Mouse (Mus musculus) heart, adult 2 months (tissue): ENCODE data around the gene Nlgn2. TPM values are rescaled to one million over a fixed set of nuclear protein-coding genes. Genes with fewer than 3 reads are reported as not detected.
A peak's percentile ranks its signal among the peaks of the same experiment; 100 is the strongest.

Experiments
- DNase-seq, 2 experiments: peaks; one replicate each; pipeline ENCODE4 v3.0.0; 2021
- H3K27ac ChIP-seq: fragments of 200-600 bp; 2 replicates; pipeline ENCODE4 v1.8.1; 2022
- H3K27me3 ChIP-seq: fragments of 200-500 bp; 2 replicates; pipeline ENCODE4 v1.6.1; 2012; ENCODE audit warnings: mild to moderate bottlenecking, low read length, inconsistent platforms, mixed read lengths; ENCODE audit not compliant: control insufficient read depth, insufficient read depth
- H3K36me3 ChIP-seq: fragments of 200-500 bp; 2 replicates; pipeline ENCODE4 v1.6.1; 2012; ENCODE audit warnings: low read length, inconsistent platforms; ENCODE audit not compliant: control insufficient read depth, insufficient read depth
- H3K4me1 ChIP-seq: fragments of 200-500 bp; 2 replicates; pipeline ENCODE4 v1.6.1; 2011; ENCODE audit warnings: low read length; ENCODE audit not compliant: control insufficient read depth, insufficient read depth
- H3K4me3 ChIP-seq: fragments of 200-600 bp; 2 replicates; pipeline ENCODE4 v1.8.1; 2022
- H3K79me2 ChIP-seq: fragments of 200-500 bp; replicated peaks from 2 replicates; pipeline ENCODE4 v1.6.1; 2012; ENCODE audit warnings: mild to moderate bottlenecking, inconsistent platforms, low read length, moderate library complexity, mixed read lengths; ENCODE audit not compliant: control insufficient read depth, insufficient read depth
- H3K9ac ChIP-seq: fragments of 200-500 bp; 2 replicates; pipeline ENCODE4 v1.6.1; 2012; ENCODE audit warnings: low read depth, mild to moderate bottlenecking, control low read depth, inconsistent platforms, low read length, mixed read lengths
- CTCF ChIP-seq: fragments of 200-600 bp; IDR thresholded peaks from 2 replicates; pipeline ENCODE4 v1.8.1; 2022; ENCODE audit warnings: antibody characterized with exemption, mild to moderate bottlenecking, moderate library complexity
- EP300 ChIP-seq: fragments of 200-500 bp; IDR thresholded peaks from 2 replicates; pipeline ENCODE4 v1.6.1; 2011; ENCODE audit warnings: low read depth, low read length, control low read depth; ENCODE audit not compliant: insufficient read depth
- POLR2A ChIP-seq: fragments of 200-500 bp; IDR thresholded peaks from 2 replicates; pipeline ENCODE4 v1.6.1; 2011; ENCODE audit warnings: mild to moderate bottlenecking, low read depth, low read length, control low read depth; ENCODE audit not compliant: insufficient read depth
- WGBS: fragments of 180-500 bp; shearing (Covaris S2); methylation state at CpG from one replicate; pipeline ENCODE4 v1.1.7; 2018; 5-methylcytosine and 5-hydroxymethylcytosine counted together
- intact Hi-C: fragments of 180-260 bp; cut with DNase I; formaldehyde crosslinking; loops from one replicate; pipeline ENCODE4 v1.15.1; 2025
- polyA plus RNA-seq: library from polyadenylated mRNA; depleted of rRNA; stranded (reverse); fragments of >200 nt; gene quantifications from 2 replicates; pipeline ENCODE4 v1.2.3, GENCODE M21; 2012
- total RNA-seq, 2 experiments: library from RNA; stranded (reverse); gene quantifications; 2 replicates each; pipeline ENCODE4 v1.2.3; 2021

The Nlgn2 gene
- total and polyA plus RNA-seq, 3 experiments: 3.4 to 6.7 (median 5.0) TPM

DNA sequence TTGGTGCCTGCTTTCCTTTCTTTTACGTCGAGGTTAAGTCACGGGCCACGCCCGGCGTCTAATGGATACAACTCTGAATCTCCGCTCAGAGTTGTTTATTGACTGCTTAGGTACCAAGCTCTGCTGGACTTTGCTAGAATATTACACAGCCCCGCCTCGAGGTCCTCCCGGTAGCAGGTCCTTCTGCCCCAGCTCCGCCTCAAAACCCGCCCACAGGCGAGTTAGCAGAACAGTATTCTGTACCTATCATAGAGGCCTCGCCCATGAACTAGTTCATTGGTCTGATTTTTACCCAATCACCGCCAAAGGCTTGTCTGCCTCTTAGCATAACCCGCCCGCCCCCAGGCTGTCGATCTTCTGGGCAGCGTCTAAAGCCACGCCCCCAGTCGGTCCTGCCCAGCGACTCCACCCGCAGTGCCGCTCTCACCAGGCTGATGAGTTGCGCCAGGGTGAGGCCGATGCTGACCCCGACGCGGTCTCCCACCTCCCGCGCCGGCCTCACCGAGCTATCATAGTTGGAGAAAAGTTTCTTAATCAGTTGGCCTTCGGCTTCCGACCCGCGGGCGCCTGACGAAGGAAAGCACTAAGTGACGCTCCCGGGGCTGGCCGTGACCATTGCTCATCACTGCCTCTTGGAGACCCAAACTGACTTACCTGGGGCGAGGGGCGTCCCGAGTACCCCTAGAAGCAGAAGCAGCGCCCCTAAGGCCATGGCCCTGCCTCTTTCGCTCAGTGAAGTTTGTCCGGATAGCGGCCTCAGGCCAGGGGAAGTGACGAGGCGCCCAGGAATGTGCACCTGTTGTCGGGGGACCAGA, 42.2 kb downstream of the Nlgn2 start, which contains the start of gene Chrnb1:
Chrnb1 (minus strand) TSS at position 776 of the 815 bp plus-strand sequence.
- Histone ChIP-seq H3K4me1 (0 out of 2 replicates have a peak, but pooled peaks cover 1% of the 10 kb centered on the region), H3K27me3 (no peaks in the 10 kb centered on the region), H3K9ac (peak within 1 kb of the TSS; percentile 63), H3K27ac (peak within 1 kb of the TSS; percentile 95), H3K79me2 (no peaks in the 10 kb centered on the region), H3K36me3 (no peaks in the 10 kb centered on the region), H3K4me3 (peak within 1 kb of the TSS; percentile 89)
- 2% methylated on average over 52 of the region's 52 CpGs for WGBS
- intact Hi-C loops: no loop called here
- peak; percentile 28 for TF ChIP-seq CTCF
- peak; percentile 93 for TF ChIP-seq POLR2A
- TF ChIP-seq EP300: no peak
- peak; percentile 92 to 97 for DNase-seq

- no peaks in the 10 kb centered on the region for H3K36me3 ChIP-seq
- no peaks in the 10 kb centered on the region for H3K79me2 ChIP-seq
- DNase-seq: no peak
- no peak for TF ChIP-seq EP300
- no peak for TF ChIP-seq CTCF
- no peak for TF ChIP-seq POLR2A
- H3K4me1 ChIP-seq: 0 out of 2 replicates have a peak, but pooled peaks cover 1% of the 10 kb centered on the region
- intact Hi-C loops: no loop called here
- H3K9ac ChIP-seq: no peak overlapping the region
- H3K27ac ChIP-seq: no peak overlapping the region
- H3K27me3 ChIP-seq: no peaks in the 10 kb centered on the region
- 71% methylated on average over 5 of the region's 5 CpGs for WGBS
- no peak overlapping the region for H3K4me3 ChIP-seq
Measured at GRCm38 (mm10) chr11:69793429-69793828, 44.2 kb downstream of the Nlgn2 start.

GRCm38 (mm10) chr11:69791420-69791819, 46.2 kb downstream of the Nlgn2 start:
- DNase-seq: no peak
- TF ChIP-seq CTCF: no peak
- TF ChIP-seq POLR2A: no peak
- TF ChIP-seq EP300: no peak
- 53% methylated on average over 5 of the region's 5 CpGs for WGBS
- H3K27ac ChIP-seq: no peak overlapping the region
- H3K4me3 ChIP-seq: no peak overlapping the region
- H3K9ac ChIP-seq: no peak overlapping the region
- no peaks in the 10 kb centered on the region for H3K79me2 ChIP-seq
- 0 out of 2 replicates have a peak, but pooled peaks cover 1% of the 10 kb centered on the region for H3K4me1 ChIP-seq
- H3K27me3 ChIP-seq: no peaks in the 10 kb centered on the region
- no peaks in the 10 kb centered on the region for H3K36me3 ChIP-seq
- intact Hi-C loops: no loop called here

GRCm38 (mm10) chr11:69789431-69789830, 48.2 kb downstream of the Nlgn2 start:
- Histone ChIP-seq H3K36me3 (no peaks in the 10 kb centered on the region), H3K27me3 (no peaks in the 10 kb centered on the region), H3K27ac (no peak overlapping the region), H3K9ac (no peak overlapping the region), H3K4me1 (peaks cover 1% of the 10 kb centered on the region; the same call in 1 of the 2 replicates), H3K4me3 (no peak overlapping the region), H3K79me2 (no peaks in the 10 kb centered on the region)
- no peak for DNase-seq
- TF ChIP-seq POLR2A: no peak
- no peak for TF ChIP-seq CTCF
- no peak for TF ChIP-seq EP300
- 61% methylated on average over 5 of the region's 5 CpGs for WGBS
- intact Hi-C loops: no loop called here

DNA sequence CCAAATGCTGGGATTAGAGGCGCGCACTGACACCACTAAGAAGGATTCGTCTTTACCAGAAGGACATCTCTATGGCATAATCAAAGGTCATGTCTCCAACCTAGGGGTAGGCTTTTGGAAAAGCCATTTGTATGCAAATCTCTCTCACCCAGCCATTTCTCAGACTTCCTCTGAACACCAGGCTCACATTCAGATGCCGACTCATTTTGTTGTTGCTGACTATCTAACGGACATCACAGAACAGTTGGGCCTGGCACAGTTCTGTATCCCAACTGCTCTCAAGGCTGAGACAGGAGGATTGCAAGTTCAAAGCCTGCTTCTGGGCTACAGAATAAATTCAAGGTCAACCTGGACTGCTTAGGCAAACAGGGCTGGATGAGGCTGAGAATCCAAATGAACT, 50.3 kb downstream of the Nlgn2 start:
- H3K79me2 ChIP-seq: no peaks in the 10 kb centered on the region
- DNase-seq: no peak
- peaks cover 1% of the 10 kb centered on the region; the same call in 1 of the 2 replicates for H3K4me1 ChIP-seq
- H3K9ac ChIP-seq: no peak overlapping the region
- TF ChIP-seq POLR2A (no peak), CTCF (no peak), EP300 (no peak)
- intact Hi-C loops: no loop called here
- no peak overlapping the region for H3K27ac ChIP-seq
- H3K4me3 ChIP-seq: no peak overlapping the region
- H3K36me3 ChIP-seq: no peaks in the 10 kb centered on the region
- H3K27me3 ChIP-seq: no peaks in the 10 kb centered on the region
- 94% methylated on average over 5 of the region's 5 CpGs for WGBS

GRCm38 (mm10) chr11:69784793-69785272, 52.8 kb downstream of the Nlgn2 start:
- intact Hi-C loops: no loop called here
- Histone ChIP-seq H3K79me2 (no peaks in the 10 kb centered on the region), H3K9ac (peak overlapping the region; percentile 14), H3K36me3 (no peaks in the 10 kb centered on the region), H3K27ac (peak overlapping the region; percentile 56), H3K4me1 (peaks cover 1% of the 10 kb centered on the region; the same call in 1 of the 2 replicates), H3K27me3 (no peaks in the 10 kb centered on the region), H3K4me3 (peak overlapping the region; percentile 36)
- peak; percentile 67 to 74 for DNase-seq
- no peak for TF ChIP-seq CTCF
- peak; percentile 88 for TF ChIP-seq POLR2A
- peak; percentile 34; the same call in 1 of the 2 replicates for TF ChIP-seq EP300
- 17% methylated on average over 15 of the region's 15 CpGs for WGBS
